ENCODE assay signal across 20 mouse cellular contexts in genomic region chr10:25257466-25257865, GRCm38 (mm10). TPM values are rescaled to one million over a fixed set of nuclear protein-coding genes. Genes with fewer than 3 reads are reported as not detected.
A peak's percentile ranks its signal among the peaks of the same experiment; 100 is the strongest.
DNase-seq lines count a peak whose midpoint lies in the region; ATAC-seq lines count a peak whose summit lies in the region.
"Had no signal": no experiment of that assay in that cellular context is flagged by ENCODE, and none has a peak within 500 bp of the region (broad histone marks: within the 10 kb centered on the region; RNA-seq: fewer than 3 reads in every experiment).

No protein-coding gene starts in this region.

- H3K4me1 ChIP-seq in kidney, embryonic 15.5 days = peaks cover 3% of the 10 kb centered on the region; the same call in 1 of the 2 replicates
- H3K4me1 ChIP-seq: embryonic facial prominence, embryonic 13.5 days had no signal

- DNase-seq in kidney, adult 9 months = peak; percentile 12
- DNase-seq in lung, postnatal 10 days = peak; percentile 22
- no peak for DNase-seq in lung, postnatal 36 days
- peak; percentile 24 to 61 for DNase-seq in kidney, postnatal 25 days
- no peak for DNase-seq in gastrocnemius, postnatal 36 days
- DNase-seq: adrenal gland, postnatal 14 days; cerebellum, adult 18-20 months; cerebellum, adult 9-11 months; cerebellum, postnatal 36 days; forebrain, postnatal 0 days; gastrocnemius, postnatal 25 days; heart, postnatal 10 days had no signal

- no peak overlapping the region for H3K27ac ChIP-seq in kidney, embryonic 15.5 days
- H3K27ac ChIP-seq: embryonic facial prominence, embryonic 13.5 days; forebrain, embryonic 13.5 days; heart, embryonic 10.5 days; hindbrain, embryonic 14.5 days had no signal

- 32% methylated on average over 5 of the region's 5 CpGs for WGBS in kidney, embryonic 15.5 days

- ATAC-seq in kidney, embryonic 15.5 days (replicated peaks; ENCODE audit: low FRiP score) = no peak
- ATAC-seq: activated CD4-positive, CD25-positive, alpha-beta regulatory T cell, adult 4 months; forebrain, embryonic 13.5 days; forebrain, postnatal 0 days; Patski had no signal

- no peak overlapping the region for H3K4me3 ChIP-seq in kidney, embryonic 15.5 days (replicated peaks)
- H3K4me3 ChIP-seq: embryonic facial prominence, embryonic 13.5 days; forebrain, embryonic 13.5 days; heart, embryonic 10.5 days had no signal

- no peak overlapping the region for H3K4me2 ChIP-seq in kidney, embryonic 15.5 days
- H3K4me2 ChIP-seq: embryonic facial prominence, embryonic 13.5 days; forebrain, embryonic 13.5 days; hindbrain, embryonic 14.5 days had no signal

- intact Hi-C loops in gastrocnemius, postnatal 36 days (cut with DNase I) = no loop called here

- H3K27me3 ChIP-seq in kidney, embryonic 15.5 days = no peaks in the 10 kb centered on the region
- H3K27me3 ChIP-seq: CH12.LX; embryonic facial prominence, embryonic 13.5 days; forebrain, embryonic 13.5 days; Patski had no signal

- H3K9me3 ChIP-seq in kidney, embryonic 15.5 days (replicated peaks) = no peaks in the 10 kb centered on the region
- H3K9me3 ChIP-seq: embryonic facial prominence, embryonic 13.5 days; forebrain, embryonic 13.5 days; heart, embryonic 10.5 days had no signal

- no peak overlapping the region for H3K9ac ChIP-seq in kidney, embryonic 15.5 days
- H3K9ac ChIP-seq: embryonic facial prominence, embryonic 13.5 days; forebrain, embryonic 13.5 days; forebrain, postnatal 0 days; hindbrain, embryonic 14.5 days had no signal

- H3K36me3 ChIP-seq in kidney, embryonic 15.5 days = no peaks in the 10 kb centered on the region
- H3K36me3 ChIP-seq: embryonic facial prominence, embryonic 13.5 days had no signal

RNA-seq across cellular contexts. Expression of gene Akap7, which starts 50.2 kb away (rescaled TPM):
- 20.6 and 26.7 TPM in 2 replicates for polyA plus RNA-seq in kidney, embryonic 15.5 days (2015; fragmentation: Nextera tagmentation; extraction: Ambion mirVana)
- total RNA-seq in gastrocnemius, postnatal 36 days (2021) = 10 to 100 TPM; 18.6 to 23.3 TPM

Comparison
In these comparisons a context has a peak if more than half of its experiments do, and no peak if none do; other contexts are left out.
1. DNase-seq: peak in kidney, adult 9 months (single experiment), lung, postnatal 10 days (single experiment) and kidney, postnatal 25 days (2 of 2); none in lung, postnatal 36 days (single experiment) and gastrocnemius, postnatal 36 days (0 of 2).